13 mouse cellular contexts compared by ENCODE assay signal in genomic region chr11:42944573-42944972, GRCm38 (mm10).
DNase-seq lines count a peak whose midpoint lies in the region; ATAC-seq and TF ChIP-seq lines count a peak whose summit lies in the region.
"Had no signal": no experiment of that assay in that cellular context is flagged by ENCODE, and none has a peak within 500 bp of the region (broad histone marks: within the 10 kb centered on the region; RNA-seq: fewer than 3 reads in every experiment).

No protein-coding gene starts in this region.

- H3K4me3 ChIP-seq in kidney, embryonic 14.5 days (ENCODE audit: low read length): no peak overlapping the region
- H3K4me3 ChIP-seq in forebrain, postnatal 0 days (ENCODE audit: low read depth, low read length): no peak overlapping the region
- H3K4me3 ChIP-seq: myocyte had no signal

- no peaks in the 10 kb centered on the region for H3K36me3 ChIP-seq in kidney, embryonic 14.5 days (ENCODE audit: control insufficient read depth, insufficient read depth, low read length)
- no peaks in the 10 kb centered on the region for H3K36me3 ChIP-seq in forebrain, postnatal 0 days (ENCODE audit: insufficient read depth)

- CTCF ChIA-PET in Patski (lab: Charles Lee): no interaction called here

- no peaks in the 10 kb centered on the region for H3K9me3 ChIP-seq in kidney, embryonic 14.5 days (ENCODE audit: control insufficient read depth, low read length)
- no peaks in the 10 kb centered on the region for H3K9me3 ChIP-seq in forebrain, postnatal 0 days (ENCODE audit: low read length)

- in situ Hi-C loops in Patski (cut with MboI; ENCODE audit: low pct_unique_long_range_greater_than_20kb): no loop called here

- no peaks in the 10 kb centered on the region for H3K4me1 ChIP-seq in kidney, embryonic 14.5 days (ENCODE audit: control insufficient read depth, insufficient read depth, low read length)
- H3K4me1 ChIP-seq in forebrain, postnatal 0 days (ENCODE audit: insufficient read depth): no peaks in the 10 kb centered on the region

- H3K4me2 ChIP-seq in kidney, embryonic 14.5 days (replicated peaks; ENCODE audit: low read depth, low read length): no peak overlapping the region
- no peak overlapping the region for H3K4me2 ChIP-seq in forebrain, postnatal 0 days (ENCODE audit: low read depth)

- peak; percentile 27 for TF ChIP-seq CTCF in Patski (IDR thresholded peaks at IDR 0.05)
- TF ChIP-seq CTCF in forebrain, postnatal 0 days (IDR thresholded peaks at IDR 0.05; ENCODE audit: low read depth): no peak

- peak; percentile 98 for ATAC-seq in Patski
- peak; percentile 90 for ATAC-seq in kidney, embryonic 14.5 days (ENCODE audit: low FRiP score, low TSS enrichment)
- no peak for ATAC-seq in forebrain, postnatal 0 days

- H3K27ac ChIP-seq in kidney, embryonic 14.5 days (ENCODE audit: low read depth, low read length): 0 out of 2 replicates have a peak overlapping the region, but pooled peaks have one; percentile 6
- no peak overlapping the region for H3K27ac ChIP-seq in forebrain, postnatal 0 days (ENCODE audit: low read depth, low read length)

- no peaks in the 10 kb centered on the region for H3K27me3 ChIP-seq in Patski
- no peaks in the 10 kb centered on the region for H3K27me3 ChIP-seq in kidney, embryonic 14.5 days (ENCODE audit: control insufficient read depth, insufficient read depth, low read length)
- no peaks in the 10 kb centered on the region for H3K27me3 ChIP-seq in forebrain, postnatal 0 days (ENCODE audit: insufficient read depth, low read length)

- H3K9ac ChIP-seq in kidney, embryonic 14.5 days (ENCODE audit: low read depth, low read length): no peak overlapping the region
- H3K9ac ChIP-seq in forebrain, postnatal 0 days: no peak overlapping the region

- POLR2A ChIA-PET in Patski (lab: Charles Lee): no interaction called here

- no peak for DNase-seq in Patski (ENCODE audit: low read depth, low spot score)
- peak; percentile 48 to 54 for DNase-seq in adrenal gland, postnatal 36 days
- DNase-seq in lung, postnatal 25 days (ENCODE audit: low spot score): peak; percentile 1
- DNase-seq in cerebellum, postnatal 4 days (ENCODE audit: low spot score in 2 of 2): no peak
- DNase-seq in thymus, adult 18-20 months: no peak
- no peak for DNase-seq in right cerebral cortex, postnatal 36 days (ENCODE audit: low spot score in 2 of 2)
- no peak for DNase-seq in forebrain, postnatal 0 days
- DNase-seq: cerebellum, adult 11 months; gastrocnemius, postnatal 10 days; left cerebral cortex, postnatal 4 days; thymus, adult 2 months had no signal

- WGBS in kidney, embryonic 14.5 days: 67% methylated on average over 3 of the region's 3 CpGs
- 82% methylated on average over 3 of the region's 3 CpGs for WGBS in forebrain, postnatal 0 days

Comparison
In these comparisons a context has a peak if more than half of its experiments do, and no peak if none do; other contexts are left out.
1. DNase-seq: peak in adrenal gland, postnatal 36 days (2 of 2) and lung, postnatal 25 days (single experiment); none in Patski (single experiment), cerebellum, postnatal 4 days (0 of 2), thymus, adult 18-20 months (0 of 2), right cerebral cortex, postnatal 36 days (0 of 2) and forebrain, postnatal 0 days (single experiment).